Mouse (Mus musculus) liver (tissue): ENCODE data around the gene Gm1330.
"Not testable (repeated sequence)": the region's sequence is repeated elsewhere in the genome, so short reads cannot be mapped to it uniquely, and the experiment has no call there.

ENCODE experiments used
- DNase-seq: peaks from one replicate; pipeline ENCODE4 v3.0.0-alpha.2; 2020; ENCODE audit warnings: mixed read lengths

Gm1330 gene

GRCm38 (mm10) chr2:149003151-149003550 lies at the start of gene Gm1330:
TSS of gene Gm1330 (minus strand) at chr2:149003251.
- no peak for DNase-seq

GRCm38 (mm10) chr2:149017137-149017536 lies 14.1 kb upstream of the Gm1330 start, which contains the start of gene Gm10750:
TSS of gene Gm10750 (minus strand) at chr2:149017237.
- DNase-seq: not testable (repeated sequence)

DNA sequence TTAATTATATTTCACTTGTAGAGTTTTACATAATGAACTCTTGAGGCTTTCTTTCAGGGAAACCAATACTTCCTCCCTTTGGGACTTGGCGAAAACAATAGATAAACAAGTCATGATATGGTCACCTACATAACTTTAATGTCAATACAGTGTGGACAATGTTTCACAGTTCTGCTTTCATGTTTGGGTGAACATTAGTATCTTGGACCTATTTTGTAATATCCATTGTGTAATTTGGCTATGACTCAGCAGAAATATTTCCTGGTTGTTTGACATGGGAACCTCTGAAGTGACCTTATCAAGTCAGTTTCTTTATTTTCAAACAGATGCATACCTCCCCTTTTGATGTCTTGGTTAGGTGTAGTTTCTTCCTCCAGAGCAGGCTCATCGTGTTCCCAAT lies 1.8 kb upstream of the Gm1330 start:
- no peak for DNase-seq

GRCm38 (mm10) chr2:148995133-148995532 lies 7.9 kb downstream of the Gm1330 start:
- DNase-seq: no peak
